Mouse (Mus musculus): ENCODE results near the gene Fam155a.

DNA sequence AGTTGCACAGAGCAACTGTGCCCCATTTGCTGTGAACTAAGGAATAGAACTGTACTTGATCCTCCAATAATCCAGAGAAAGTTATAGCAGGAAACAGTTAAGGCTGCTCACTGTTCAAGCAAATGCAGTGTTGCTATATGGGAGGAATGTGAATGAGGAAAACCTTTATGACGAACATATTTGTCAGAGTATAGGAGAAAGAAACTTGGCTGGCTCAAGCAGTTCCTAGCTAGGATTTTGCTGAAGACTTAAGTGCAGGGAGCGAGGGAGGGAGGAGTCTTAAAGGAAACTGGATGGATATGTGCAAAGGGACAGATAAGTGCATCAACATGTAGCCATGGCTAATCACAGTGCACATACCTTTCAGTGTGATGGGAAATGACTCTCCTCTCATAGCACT lies 225.3 kb downstream of the Fam155a start:
- TF ChIP-seq CTCF (IDR thresholded peaks at IDR 0.05; ENCODE audit: low read depth) (no peak), EP300 (optimal IDR thresholded peaks at IDR 0.05) (no peak)

All from stomach, postnatal 0 days (tissue).